Mouse (Mus musculus) liver, embryonic 12.5 days (tissue): ENCODE data around the gene Acsbg1. TPM values are rescaled to one million over a fixed set of nuclear protein-coding genes. Genes with fewer than 3 reads are reported as not detected.
"Not testable (repeated sequence)": the region's sequence is repeated elsewhere in the genome, so short reads cannot be mapped to it uniquely, and the experiment has no call there.

Source experiments
- ATAC-seq: fragments of 200-750 bp; cut with Nextera tagmentation; 2 replicates; pipeline ENCODE4 v1.8.0; 2017; ENCODE audit warnings: moderate number of reproducible peaks, mild to moderate bottlenecking, moderate library complexity
- H3K27ac ChIP-seq: fragments of 300-500 bp; sonication (generic); 2 replicates; pipeline ENCODE4 v1.5.1; 2016; ENCODE audit warnings: mild to moderate bottlenecking
- H3K27me3 ChIP-seq: fragments of 300-500 bp; sonication (generic); replicated peaks from 2 replicates; pipeline ENCODE4 v1.6.1; 2016; ENCODE audit warnings: mild to moderate bottlenecking, moderate library complexity
- H3K36me3 ChIP-seq: fragments of 300-500 bp; sonication (generic); 2 replicates; pipeline ENCODE4 v1.6.1; 2016; ENCODE audit warnings: mild to moderate bottlenecking, moderate library complexity
- H3K4me1 ChIP-seq: fragments of 300-500 bp; sonication (generic); 2 replicates; pipeline ENCODE4 v1.6.1; 2016
- H3K4me2 ChIP-seq: fragments of 300-500 bp; sonication (generic); 2 replicates; pipeline ENCODE4 v1.6.1; 2016; ENCODE audit warnings: mild to moderate bottlenecking, moderate library complexity
- H3K4me3 ChIP-seq: fragments of 300-500 bp; sonication (generic); 2 replicates; pipeline ENCODE4 v1.5.1; 2016; ENCODE audit warnings: mild to moderate bottlenecking, moderate library complexity
- H3K9ac ChIP-seq: fragments of 300-500 bp; sonication (generic); 2 replicates; pipeline ENCODE4 v1.6.1; 2016; ENCODE audit warnings: mild to moderate bottlenecking, moderate library complexity
- H3K9me3 ChIP-seq: fragments of 300-500 bp; sonication (generic); replicated peaks from 2 replicates; pipeline ENCODE4 v1.6.1; 2016; ENCODE audit warnings: mild to moderate bottlenecking, moderate library complexity
- WGBS: fragments of 180-500 bp; shearing (Covaris S2); methylation state at CpG from one replicate; pipeline ENCODE4 v1.1.7; 2016; ENCODE audit not compliant: insufficient replicate concordance; 5-methylcytosine and 5-hydroxymethylcytosine counted together
- polyA plus RNA-seq: library from polyadenylated mRNA; unstranded; fragments of >200 nt; fragmentation: Nextera tagmentation; extraction: Ambion mirVana; gene quantifications from 2 replicates; pipeline ENCODE4 v1.2.1, GENCODE M21; 2016

Acsbg1 gene
- polyA plus RNA-seq, 1 experiment from 2014 or later: 0.24 TPM

GRCm38 (mm10) chr9:54602386-54602785, 59.3 kb downstream of the Acsbg1 start:
- ATAC-seq: no peak
- Histone ChIP-seq H3K9me3 (no peaks in the 10 kb centered on the region), H3K4me2 (no peak overlapping the region), H3K27ac (no peak overlapping the region), H3K4me1 (no peaks in the 10 kb centered on the region), H3K9ac (no peak overlapping the region), H3K36me3 (peaks cover 77% of the 10 kb centered on the region), H3K4me3 (no peak overlapping the region), H3K27me3 (no peaks in the 10 kb centered on the region)
- WGBS: 66% methylated on average over 2 of the region's 2 CpGs

GRCm38 (mm10) chr9:54596752-54597465, 64.8 kb downstream of the Acsbg1 start:
- 86% methylated on average over 15 of the region's 15 CpGs for WGBS
- no peak overlapping the region for H3K4me2 ChIP-seq
- no peak for ATAC-seq
- H3K4me3 ChIP-seq: no peak overlapping the region
- H3K4me1 ChIP-seq: no peaks in the 10 kb centered on the region
- no peak overlapping the region for H3K9ac ChIP-seq
- H3K27ac ChIP-seq: no peak overlapping the region
- H3K9me3 ChIP-seq: no peaks in the 10 kb centered on the region
- no peaks in the 10 kb centered on the region for H3K27me3 ChIP-seq
- peaks cover 97% of the 10 kb centered on the region for H3K36me3 ChIP-seq

DNA sequence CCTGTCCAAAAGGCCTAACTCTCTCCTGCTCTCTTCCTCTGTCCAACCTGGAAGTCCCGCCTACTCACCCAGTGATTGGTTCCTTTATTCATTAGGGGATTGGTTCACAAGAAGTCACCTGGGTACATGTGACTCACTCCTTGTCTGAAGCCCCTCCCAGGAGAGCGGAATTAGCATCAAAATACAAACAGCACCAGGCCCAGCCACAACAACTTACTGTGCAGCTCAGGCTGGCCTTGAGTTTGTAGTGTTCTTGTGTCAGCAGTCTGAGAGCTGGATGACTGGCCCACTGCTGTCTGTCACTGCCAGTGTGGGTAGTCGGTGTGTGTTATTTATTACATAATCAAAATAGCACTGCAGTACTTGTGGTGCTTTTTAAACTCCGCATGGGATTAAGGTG, 68.0 kb downstream of the Acsbg1 start:
- H3K4me1 ChIP-seq, ATAC-seq, H3K9ac ChIP-seq, H3K9me3 ChIP-seq, H3K4me2 ChIP-seq, H3K4me3 ChIP-seq, H3K27ac ChIP-seq, H3K27me3 ChIP-seq: not testable (repeated sequence)
- peaks cover 94% of the 10 kb centered on the region for H3K36me3 ChIP-seq
- 85% methylated on average over 4 of the region's 4 CpGs for WGBS

- WGBS: 76% methylated on average over 4 of the region's 4 CpGs
- no peak for ATAC-seq
- peak overlapping the region; percentile 91 for H3K9ac ChIP-seq
- no peaks in the 10 kb centered on the region for H3K27me3 ChIP-seq
- H3K4me1 ChIP-seq: peaks cover 38% of the 10 kb centered on the region
- H3K4me2 ChIP-seq: peak overlapping the region; percentile 97
- H3K9me3 ChIP-seq: no peaks in the 10 kb centered on the region
- H3K27ac ChIP-seq: no peak overlapping the region
- peak overlapping the region; percentile 90 for H3K4me3 ChIP-seq
- peaks cover 37% of the 10 kb centered on the region for H3K36me3 ChIP-seq
These were observed 73.8 kb downstream of the Acsbg1 start for GRCm38 (mm10) chr9:54587863-54588262.

- Histone ChIP-seq H3K36me3 (peaks cover 23% of the 10 kb centered on the region), H3K4me2 (peak within 1 kb of the TSS; percentile 97), H3K9ac (peak within 1 kb of the TSS; percentile 91), H3K4me3 (peak within 1 kb of the TSS; percentile 90), H3K27me3 (no peaks in the 10 kb centered on the region), H3K4me1 (peaks cover 38% of the 10 kb centered on the region), H3K9me3 (no peaks in the 10 kb centered on the region), H3K27ac (peak within 1 kb of the TSS; percentile 72)
- peak; percentile 94 for ATAC-seq
- under 1% methylated on average over 73 of the region's 73 CpGs for WGBS
These were observed 75.2 kb downstream of the Acsbg1 start, which contains the start of gene Idh3a for GRCm38 (mm10) chr9:54586199-54587061. Gene Idh3a, plus strand, starts transcription at chr9:54586334.

DNA sequence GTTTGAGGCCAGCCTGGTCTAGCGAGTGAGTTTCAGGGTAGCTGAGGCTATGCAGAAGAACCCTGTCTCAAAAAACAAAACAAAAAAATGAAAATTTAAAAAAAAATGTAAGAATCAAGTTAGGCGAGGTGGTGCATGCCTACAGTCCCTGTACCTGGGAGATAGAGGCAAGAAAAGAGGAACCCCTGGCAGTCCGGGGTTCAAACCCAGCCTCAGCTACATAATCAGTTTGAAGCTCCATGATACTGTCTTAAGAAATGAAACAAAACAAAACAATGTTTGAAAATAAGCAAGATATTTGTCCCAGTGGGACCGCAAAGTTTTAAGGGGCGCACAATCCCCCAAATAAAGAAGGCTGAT, 75.9 kb downstream of the Acsbg1 start:
- peak; percentile 1; the same call in 1 of the 2 replicates for ATAC-seq
- Histone ChIP-seq H3K36me3 (peaks cover 18% of the 10 kb centered on the region), H3K4me1 (peaks cover 38% of the 10 kb centered on the region), H3K27me3 (no peaks in the 10 kb centered on the region), H3K4me2 (peak overlapping the region; percentile 97), H3K4me3 (peak overlapping the region; percentile 90), H3K27ac (peak overlapping the region; percentile 53), H3K9ac (peak overlapping the region; percentile 91), H3K9me3 (no peaks in the 10 kb centered on the region)
- WGBS: 29% methylated on average over 5 of the region's 5 CpGs

GRCm38 (mm10) chr9:54584127-54584526, 77.5 kb downstream of the Acsbg1 start:
- not testable (repeated sequence) for H3K9ac ChIP-seq, H3K4me2 ChIP-seq, H3K9me3 ChIP-seq, H3K36me3 ChIP-seq, H3K4me3 ChIP-seq, ATAC-seq, H3K27me3 ChIP-seq
- H3K27ac ChIP-seq: peak overlapping the region; percentile 77
- H3K4me1 ChIP-seq: peaks cover 38% of the 10 kb centered on the region
- 58% methylated on average over 2 of the region's 2 CpGs for WGBS

- 4% methylated on average over 1 of the region's 1 CpGs for WGBS
- H3K9ac ChIP-seq: no peak overlapping the region
These were observed 78.0 kb downstream of the Acsbg1 start for GRCm38 (mm10) chr9:54583712-54584111.

DNA sequence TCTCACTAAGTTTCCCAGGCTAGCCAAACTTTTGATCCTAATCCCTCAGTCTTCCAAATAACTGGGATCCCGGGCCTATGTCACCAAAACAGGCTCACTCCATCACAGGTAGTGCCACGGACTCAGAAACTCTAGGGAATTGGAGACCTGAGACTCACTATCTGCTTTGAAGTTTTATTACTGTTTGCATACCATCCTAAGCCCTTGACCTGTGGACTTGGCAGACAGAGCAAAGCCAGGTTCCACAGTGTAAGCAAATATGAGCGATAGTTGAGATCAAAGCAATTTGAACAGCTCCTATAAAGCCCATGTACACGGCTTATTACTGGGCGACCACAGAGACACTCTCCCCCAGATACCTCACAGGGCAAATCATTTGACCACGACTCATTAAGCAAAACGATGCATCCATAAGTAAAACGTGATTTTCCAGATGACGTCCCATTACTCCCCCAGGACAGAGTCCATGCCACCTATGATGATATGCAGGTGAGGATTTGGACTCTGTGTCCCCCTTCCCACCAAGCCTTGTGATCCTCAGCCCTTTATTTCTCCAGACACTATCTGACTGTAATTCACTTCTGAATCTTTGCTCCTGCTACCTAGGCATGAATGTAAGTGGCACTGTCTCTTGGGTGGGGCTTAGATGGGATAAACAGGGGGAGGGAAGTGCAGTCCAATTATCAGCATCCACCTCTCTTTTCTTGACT, 90.4 kb downstream of the Acsbg1 start:
- Histone ChIP-seq H3K4me3 (no peak overlapping the region), H3K36me3 (no peaks in the 10 kb centered on the region), H3K4me2 (no peak overlapping the region), H3K27me3 (no peaks in the 10 kb centered on the region), H3K4me1 (peaks cover 24% of the 10 kb centered on the region), H3K9me3 (no peaks in the 10 kb centered on the region), H3K9ac (no peak overlapping the region), H3K27ac (no peak overlapping the region)
- WGBS: 61% methylated on average over 9 of the region's 9 CpGs
- no peak for ATAC-seq

More at GRCm38 (mm10) chr9:54583712-54584111, 78.0 kb downstream of the Acsbg1 start:
- no peaks in the 10 kb centered on the region for H3K9me3 ChIP-seq
- peaks cover 36% of the 10 kb centered on the region for H3K4me1 ChIP-seq
- H3K4me2 ChIP-seq: no peak overlapping the region
- peak overlapping the region; percentile 77 for H3K27ac ChIP-seq
- H3K27me3 ChIP-seq: no peaks in the 10 kb centered on the region
- no peaks in the 10 kb centered on the region for H3K36me3 ChIP-seq
- no peak overlapping the region for H3K4me3 ChIP-seq
- ATAC-seq: peak; percentile 53

DNA sequence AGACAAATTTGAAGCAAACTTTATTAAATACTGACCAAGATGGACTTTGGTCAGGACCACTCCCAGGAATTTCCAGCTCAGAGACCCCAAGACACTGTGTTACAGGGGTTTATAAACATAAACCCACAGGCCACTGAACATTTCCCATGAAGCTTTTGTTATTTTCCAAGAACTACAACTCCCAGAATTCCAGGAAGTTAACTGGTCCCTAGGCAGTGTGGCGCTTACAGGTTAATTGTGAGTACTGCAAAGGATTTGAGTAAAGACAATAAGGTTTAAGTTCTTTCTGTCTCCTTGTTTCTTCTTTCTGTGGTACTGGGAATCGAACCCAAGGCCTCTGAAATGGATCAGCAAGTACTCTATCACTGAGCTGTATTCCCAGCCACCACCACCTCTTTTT, 92.9 kb downstream of the Acsbg1 start:
- Histone ChIP-seq H3K9me3 (no peaks in the 10 kb centered on the region), H3K4me3 (no peak overlapping the region), H3K27ac (no peak overlapping the region), H3K9ac (no peak overlapping the region), H3K36me3 (no peaks in the 10 kb centered on the region), H3K4me2 (no peak overlapping the region), H3K4me1 (peaks cover 30% of the 10 kb centered on the region), H3K27me3 (no peaks in the 10 kb centered on the region)
- WGBS: 41% methylated on average over 2 of the region's 2 CpGs
- ATAC-seq: no peak

GRCm38 (mm10) chr9:54566958-54567357, 94.7 kb downstream of the Acsbg1 start:
- Histone ChIP-seq H3K4me3 (no peak overlapping the region), H3K27me3 (no peaks in the 10 kb centered on the region), H3K9ac (no peak overlapping the region), H3K9me3 (no peaks in the 10 kb centered on the region), H3K27ac (no peak overlapping the region), H3K4me2 (no peak overlapping the region), H3K36me3 (no peaks in the 10 kb centered on the region), H3K4me1 (peaks cover 38% of the 10 kb centered on the region)
- WGBS: 41% methylated on average over 4 of the region's 4 CpGs
- no peak for ATAC-seq
